Mouse (Mus musculus) lung, adult 18-20 months (tissue): ENCODE results near the gene Pdia4.
A peak's percentile ranks its signal among the peaks of the same experiment; 100 is the strongest.
"Not testable (repeated sequence)": the region's sequence is repeated elsewhere in the genome, so short reads cannot be mapped to it uniquely, and the experiment has no call there.

ENCODE experiments used
- DNase-seq, 2 experiments: peaks; one replicate each; pipeline ENCODE4 v3.0.0; 2022; ENCODE audit warnings: mixed read lengths in 2 of 2

Gene Pdia4

DNA sequence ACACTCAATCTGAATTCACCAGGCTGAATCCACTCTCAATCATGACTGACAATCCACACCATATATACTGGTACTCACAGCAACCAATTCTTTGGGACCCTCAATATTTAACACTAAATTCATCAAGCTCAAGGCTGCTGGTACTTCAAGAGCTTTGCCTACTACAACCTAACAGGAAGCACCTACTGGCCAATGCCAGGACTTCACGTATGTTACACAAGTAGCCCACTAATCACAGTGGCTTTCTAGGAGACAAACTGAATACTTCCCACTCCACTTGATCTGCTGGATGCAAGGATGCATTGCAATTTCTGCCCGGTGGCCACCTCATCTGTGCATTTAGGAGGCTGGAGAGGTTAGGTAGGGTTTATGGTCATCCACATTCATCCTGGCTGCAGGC, 3.0 kb downstream of the Pdia4 start:
- no peak for DNase-seq

GRCm38 (mm10) chr6:47809053-47809452, 4.2 kb downstream of the Pdia4 start:
- DNase-seq, result no peak

DNA sequence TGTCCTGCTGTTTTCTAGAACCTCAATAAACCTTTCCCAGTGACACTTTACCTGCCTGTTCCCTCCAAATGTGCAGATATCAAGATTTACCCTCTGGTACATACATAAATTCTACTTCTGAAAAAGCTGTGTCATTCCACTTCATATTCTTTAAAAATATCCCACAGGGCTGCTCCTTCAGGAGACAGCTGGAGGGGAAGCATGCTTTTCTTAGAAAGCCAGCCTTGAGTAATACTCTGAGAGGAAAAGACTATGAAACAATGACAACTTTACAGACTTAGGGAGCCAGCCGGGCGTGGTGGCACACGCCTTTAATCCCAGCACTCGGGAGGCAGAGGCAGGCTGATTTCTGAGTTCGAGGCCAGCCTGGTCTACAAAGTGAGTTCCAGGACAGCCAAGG, 4.7 kb downstream of the Pdia4 start:
- no peak for DNase-seq

DNA sequence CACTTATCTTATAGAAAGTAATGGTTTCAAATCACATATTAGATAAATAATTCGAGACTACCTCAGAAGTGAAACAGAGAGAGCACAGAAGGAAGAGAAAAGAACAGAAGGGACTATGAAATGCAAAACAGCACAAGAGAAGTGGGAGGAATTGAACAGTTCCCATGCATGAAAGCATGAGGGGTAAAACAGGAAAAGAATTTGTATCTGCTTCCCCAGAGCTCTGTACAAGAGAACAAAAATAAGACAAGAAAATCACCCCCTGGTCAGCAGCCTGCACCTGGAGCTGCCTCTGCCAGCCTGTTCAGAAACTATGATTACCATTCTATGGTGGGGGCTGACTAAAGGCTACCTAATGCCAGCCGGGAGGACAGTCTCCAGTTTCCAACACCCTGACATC, 5.8 kb downstream of the Pdia4 start:
- no peak for DNase-seq

DNA sequence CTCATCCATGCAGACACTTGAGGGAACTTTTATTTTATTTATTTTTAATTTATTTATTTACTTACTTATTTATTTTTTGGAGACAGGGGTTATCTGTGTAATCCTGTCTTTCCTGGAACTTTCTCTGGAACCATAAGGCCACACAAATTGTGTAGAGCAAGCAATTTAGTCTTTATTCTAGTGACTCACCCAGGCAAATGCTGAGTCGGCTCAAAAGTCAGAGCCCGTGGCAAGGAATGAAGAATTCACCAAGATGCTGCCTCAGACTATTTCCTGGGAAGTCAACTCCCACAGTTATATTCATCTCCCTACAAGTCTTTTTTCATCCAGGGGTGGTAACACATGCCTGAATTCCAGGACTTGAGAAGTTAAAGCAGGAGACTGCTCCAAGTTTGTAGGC, 7.7 kb downstream of the Pdia4 start:
- DNase-seq, result no peak

DNA sequence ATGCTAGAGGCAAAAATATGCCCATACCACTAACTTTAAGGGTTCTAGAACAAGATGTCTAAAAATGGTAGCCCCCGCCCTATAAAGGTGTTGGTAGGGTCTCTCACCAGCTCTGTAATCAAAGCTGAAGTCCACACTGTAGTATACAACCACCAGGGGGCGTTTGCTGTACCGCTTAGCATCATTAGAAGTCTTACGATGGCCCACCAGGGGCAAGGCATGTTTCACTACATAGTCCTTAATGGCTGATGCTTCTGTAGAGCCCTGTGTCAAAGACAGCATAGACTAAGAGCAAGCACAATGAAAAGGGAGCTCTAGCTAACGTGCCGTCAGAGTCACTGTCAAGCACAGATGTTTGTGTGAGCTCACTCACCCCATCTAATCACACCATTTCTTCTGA, 14.2 kb downstream of the Pdia4 start:
- peak; percentile 28 to 63 for DNase-seq

- peak; percentile 44 to 51 for DNase-seq
These were observed 19.0 kb downstream of the Pdia4 start for GRCm38 (mm10) chr6:47794106-47794830.

- no peak for DNase-seq
These were observed 19.9 kb downstream of the Pdia4 start for GRCm38 (mm10) chr6:47793284-47793683.

GRCm38 (mm10) chr6:47792533-47792932, 20.7 kb downstream of the Pdia4 start:
- DNase-seq, result no peak

DNA sequence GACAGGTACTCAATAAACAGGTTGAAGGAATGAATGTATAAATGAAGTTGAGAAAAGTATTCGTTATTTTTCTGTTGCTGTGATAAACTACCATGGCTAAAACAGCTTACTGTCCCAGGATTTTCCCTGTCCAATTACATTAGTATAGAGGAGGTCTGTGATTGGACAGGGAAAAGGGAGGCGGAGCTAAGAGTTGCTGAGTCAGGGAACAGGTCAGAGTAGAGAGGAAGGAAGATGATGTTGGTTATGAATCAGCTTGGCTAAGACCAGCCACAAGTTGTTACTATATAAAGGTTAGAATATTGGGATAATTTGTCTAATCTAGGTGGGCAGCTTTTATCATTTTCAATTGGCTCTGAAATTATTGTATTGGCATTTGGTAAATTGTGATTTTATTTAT, 22.5 kb downstream of the Pdia4 start:
- DNase-seq, result peak; percentile 46 to 59

- DNase-seq, result no peak
These were observed 24.4 kb downstream of the Pdia4 start for GRCm38 (mm10) chr6:47788821-47789220.

GRCm38 (mm10) chr6:47787941-47788736, 25.1 kb downstream of the Pdia4 start:
- peak; percentile 84 to 87 for DNase-seq

DNA sequence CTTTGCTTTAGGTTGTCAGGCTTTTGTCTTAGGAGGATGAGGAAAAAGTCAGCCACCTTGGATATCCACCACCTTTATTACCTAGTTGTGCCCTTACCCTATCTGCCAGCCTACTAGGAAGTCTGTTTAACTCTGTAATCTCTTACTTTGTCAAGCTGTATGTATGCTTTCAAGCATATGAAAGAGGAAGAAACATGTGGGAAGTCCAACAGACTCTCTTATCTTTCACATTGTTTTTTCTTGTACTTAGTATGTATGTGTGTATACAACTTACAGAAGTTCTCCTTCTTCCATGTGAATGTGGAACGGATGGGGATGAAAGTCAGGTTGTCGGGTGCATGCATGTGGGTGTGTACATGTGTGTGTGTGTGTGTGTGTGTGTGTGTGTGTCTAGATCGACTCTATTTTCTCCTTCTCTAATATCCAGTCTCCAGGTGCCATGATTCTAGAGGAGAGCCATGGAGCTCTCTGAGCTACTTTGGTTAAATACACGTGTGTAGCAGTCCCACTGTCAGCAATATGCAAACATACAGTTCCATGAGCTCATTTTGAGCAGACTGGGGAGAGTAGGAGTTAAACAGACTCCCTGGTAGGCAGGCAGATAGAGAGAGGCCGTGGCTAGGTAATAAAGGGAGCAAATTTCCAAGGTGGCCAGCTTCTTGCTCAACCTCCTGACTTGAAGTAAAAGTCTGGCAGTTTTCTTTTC, 28.4 kb downstream of the Pdia4 start:
- no peak for DNase-seq

GRCm38 (mm10) chr6:47781091-47781968, 31.9 kb downstream of the Pdia4 start:
- DNase-seq, result peak in 1 of 2 experiments; percentile 33

DNA sequence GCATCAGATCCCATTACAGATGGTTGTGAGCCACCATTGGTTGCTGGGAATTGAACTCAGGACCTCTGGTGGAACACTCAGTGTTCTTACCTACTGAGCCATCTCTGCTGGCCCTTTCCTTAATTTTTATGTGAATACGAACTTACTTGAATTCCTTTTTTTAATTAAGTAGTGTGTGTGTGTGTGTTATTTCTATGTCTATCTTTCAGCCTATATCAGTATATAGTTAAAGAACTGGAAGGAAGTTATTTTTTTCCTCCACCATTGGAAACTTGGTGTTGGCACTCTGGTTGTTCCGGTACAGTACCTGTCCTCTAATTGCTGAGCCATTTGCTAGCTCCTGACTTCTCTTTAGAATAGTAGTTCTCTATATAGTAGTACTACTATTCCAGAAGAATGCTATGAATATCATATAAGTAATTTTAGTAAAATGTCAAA, 32.6 kb downstream of the Pdia4 start:
- no peak for DNase-seq

- not testable (repeated sequence) for DNase-seq
These were observed 41.5 kb downstream of the Pdia4 start for GRCm38 (mm10) chr6:47771760-47772159.

GRCm38 (mm10) chr6:47771113-47771512, 42.1 kb downstream of the Pdia4 start:
- not testable (repeated sequence) for DNase-seq

DNA sequence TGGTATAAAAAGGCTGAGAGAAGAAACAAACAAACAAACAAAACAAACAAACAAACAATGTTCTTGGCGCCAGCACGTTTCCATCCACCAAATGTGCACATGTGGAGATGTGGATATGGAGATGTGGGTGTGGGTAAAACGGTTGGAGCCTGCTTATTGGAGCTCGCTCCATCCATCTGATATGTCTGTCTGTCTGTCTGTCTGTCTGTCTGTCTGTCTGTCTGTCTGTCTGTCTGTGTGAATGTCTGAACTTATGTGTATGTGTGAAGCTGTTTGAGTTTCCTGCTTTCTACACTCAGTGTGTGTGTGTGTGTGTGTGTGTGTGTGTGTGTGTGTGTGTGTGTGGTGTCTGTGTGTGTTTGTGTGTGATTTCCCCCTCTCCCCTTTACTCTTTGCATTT, 43.4 kb downstream of the Pdia4 start:
- not testable (repeated sequence) for DNase-seq

DNA sequence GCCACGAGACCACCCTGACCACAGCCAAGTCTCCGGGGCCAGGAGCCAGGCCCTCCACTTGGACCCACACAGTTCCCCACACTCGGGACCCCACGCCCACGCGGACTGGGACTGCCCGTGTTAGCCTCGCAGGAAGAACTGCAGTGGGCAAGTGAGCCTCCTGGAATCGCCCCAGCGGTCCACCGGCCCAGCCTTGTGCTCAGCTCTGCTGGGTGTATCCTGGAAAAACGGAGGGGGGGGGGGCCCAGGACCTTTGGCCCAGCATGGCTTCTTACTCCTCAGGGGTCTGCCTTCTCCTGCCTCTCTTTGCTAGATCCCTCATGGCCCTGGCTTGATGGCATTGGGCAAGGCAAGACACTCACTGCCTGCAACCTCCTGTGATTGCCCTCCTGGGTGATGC, 44.7 kb downstream of the Pdia4 start:
- not testable (repeated sequence) for DNase-seq

DNA sequence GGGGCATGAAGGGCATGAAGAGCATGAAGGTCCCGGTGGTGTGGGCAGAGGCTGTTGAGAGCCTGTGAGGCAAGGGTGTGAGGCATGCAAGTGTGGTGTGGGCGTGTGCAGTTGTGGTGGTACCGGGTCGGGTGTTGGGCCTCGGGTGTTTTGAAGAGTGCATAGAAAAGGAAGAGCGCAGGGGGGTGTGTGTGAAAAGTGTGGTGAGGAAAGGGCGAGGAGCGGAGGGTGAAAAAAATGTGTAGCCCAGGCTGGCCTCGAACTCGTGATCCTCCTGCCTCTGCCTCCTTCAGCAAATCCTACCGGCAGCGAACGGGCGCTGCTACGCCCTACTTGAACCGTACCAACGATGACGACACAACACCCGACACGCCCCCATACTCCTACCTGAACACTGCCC, 45.9 kb downstream of the Pdia4 start:
- not testable (repeated sequence) for DNase-seq

DNA sequence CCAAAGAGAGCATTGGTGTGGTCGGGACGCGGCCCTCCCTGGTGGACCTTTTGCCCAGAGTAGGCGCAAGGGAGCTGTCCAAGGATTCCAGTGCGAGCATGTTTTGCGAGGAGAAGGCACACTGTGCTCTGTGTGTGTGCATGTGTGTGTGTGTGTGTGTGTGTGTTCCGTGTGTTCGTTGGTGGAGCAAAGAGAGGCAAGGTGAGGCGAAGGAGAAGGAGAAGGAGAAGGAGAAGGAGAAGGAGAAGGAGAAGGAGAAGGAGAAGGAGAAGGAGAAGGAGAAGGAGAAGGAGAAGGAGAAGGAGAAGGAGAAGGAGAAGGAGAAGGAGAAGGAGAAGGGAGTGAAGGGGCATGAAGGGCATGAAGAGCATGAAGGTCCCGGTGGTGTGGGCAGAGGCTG, 50.5 kb downstream of the Pdia4 start:
- DNase-seq, result not testable (repeated sequence)

DNA sequence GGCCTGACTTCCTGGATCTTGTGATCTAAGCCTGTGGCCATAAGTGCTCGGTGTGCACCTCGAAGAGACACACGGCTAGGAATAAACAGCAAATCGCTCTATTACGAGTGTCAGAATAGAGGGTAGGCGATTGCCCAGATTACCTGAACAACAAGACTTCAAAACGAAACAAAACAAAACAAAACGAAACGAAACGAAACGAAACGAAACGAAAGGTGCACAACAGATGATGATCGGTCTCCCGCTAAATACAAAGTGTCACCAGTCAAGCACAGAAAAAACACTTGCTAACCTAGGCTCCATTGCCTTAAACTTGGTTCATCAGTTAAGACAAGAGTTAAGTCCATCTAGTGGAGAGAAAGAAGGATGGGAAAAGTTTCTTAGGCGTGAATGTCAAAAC, 53.8 kb downstream of the Pdia4 start:
- not testable (repeated sequence) for DNase-seq
